ENCODE assay signal across 31 mouse cellular contexts in the genomic region with DNA sequence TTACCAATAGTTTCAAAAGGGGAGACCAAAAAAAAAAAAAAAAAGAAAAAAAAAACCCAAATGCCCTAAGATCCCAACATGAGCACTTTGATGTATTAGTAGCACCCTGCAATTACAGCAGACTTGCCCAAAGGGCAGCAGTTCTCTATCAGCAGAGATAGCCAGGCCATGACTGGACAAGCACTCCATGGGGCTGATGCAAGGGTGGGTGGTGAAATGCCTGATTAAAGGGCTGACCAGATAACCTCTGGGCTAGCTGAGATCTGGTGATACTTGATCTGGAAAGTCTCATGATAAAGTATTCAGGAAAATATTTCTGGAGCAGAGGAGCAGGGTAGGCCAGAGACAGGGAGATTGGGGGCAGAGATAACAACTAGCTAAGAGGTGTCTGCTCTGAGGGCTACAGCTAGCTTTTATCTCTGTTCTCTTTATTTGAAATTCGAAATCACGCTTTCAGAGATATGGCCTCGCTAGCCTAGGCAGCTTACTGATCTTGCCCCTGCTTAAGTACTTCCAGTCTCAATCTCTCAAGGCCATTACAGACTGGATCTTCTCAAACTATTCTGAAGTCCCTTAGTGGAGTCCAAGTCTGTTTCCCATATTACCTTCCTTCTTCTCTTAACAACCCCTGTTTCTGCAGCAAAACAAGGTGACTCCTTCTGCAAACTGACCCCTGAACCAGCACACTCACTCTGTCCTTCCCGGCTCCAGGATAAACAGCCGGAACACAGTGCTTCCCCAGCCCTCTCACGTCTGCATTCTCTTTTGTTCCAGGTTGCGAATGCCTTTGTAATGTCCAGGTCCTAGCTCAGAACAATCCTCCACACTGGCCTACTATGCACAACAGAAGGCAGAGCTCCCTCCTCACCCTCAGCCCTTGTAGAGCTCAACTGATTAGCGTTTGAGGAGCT. TPM values are rescaled to one million over a fixed set of nuclear protein-coding genes. Genes with fewer than 3 reads are reported as not detected.
"Had no signal": no experiment of that assay in that cellular context is flagged by ENCODE, and none has a peak within 500 bp of the region (broad histone marks: within the 10 kb centered on the region; RNA-seq: fewer than 3 reads in every experiment).

No protein-coding gene starts in this region.

- H3K27me3 ChIP-seq: lung, embryonic 15.5 days; midbrain, embryonic 12.5 days had no signal

- H3K4me2 ChIP-seq: limb, embryonic 12.5 days; limb, embryonic 15.5 days; lung, embryonic 15.5 days; midbrain, embryonic 12.5 days had no signal

- H3K4me3 ChIP-seq: left cerebral cortex, adult 2 months; limb, embryonic 12.5 days; limb, embryonic 15.5 days; lung, embryonic 15.5 days; midbrain, embryonic 12.5 days; myocyte had no signal

- H3K36me3 ChIP-seq: limb, embryonic 12.5 days; limb, embryonic 15.5 days; lung, embryonic 15.5 days; midbrain, embryonic 12.5 days had no signal

- H3K9ac ChIP-seq: limb, embryonic 12.5 days; limb, embryonic 15.5 days; lung, embryonic 15.5 days; midbrain, embryonic 12.5 days had no signal

- H3K27ac ChIP-seq: kidney, postnatal 0 days; left cerebral cortex, adult 2 months; limb, embryonic 12.5 days; limb, embryonic 15.5 days; lung, embryonic 15.5 days; midbrain, embryonic 12.5 days; stomach, postnatal 0 days had no signal

- H3K9me3 ChIP-seq: limb, embryonic 12.5 days; limb, embryonic 15.5 days; lung, embryonic 15.5 days; midbrain, embryonic 12.5 days had no signal

- ATAC-seq: intestine, postnatal 0 days; midbrain, embryonic 16.5 days had no signal

- H3K4me1 ChIP-seq: limb, embryonic 12.5 days; limb, embryonic 15.5 days; lung, embryonic 15.5 days had no signal

- DNase-seq: kidney, adult 2 months; kidney, postnatal 36 days; layer of hippocampus, postnatal 36 days; left cerebral cortex, postnatal 4 days; lung, adult 18-20 months; lung, postnatal 10 days; lung, postnatal 36 days; thymus, adult 2 months; thymus, postnatal 14 days; thymus, postnatal 4 days had no signal

RNA-seq across cellular contexts. Expression of gene Nlgn3, which starts 27.3 kb away (rescaled TPM):
- total RNA-seq: monocyte, adult 5-6 weeks had no signal
- polyA plus RNA-seq: myocyte had no signal

RNA-seq across cellular contexts. Expression of gene Gjb1, which starts 49.9 kb away (rescaled TPM):
- total RNA-seq: megakaryocyte-erythroid progenitor cell, adult 5-6 weeks; monocyte, adult 5-6 weeks had no signal
- polyA plus RNA-seq: limb, embryonic 12.5 days; midbrain, embryonic 12.5 days; myocyte; neural tube, embryonic 11.5 days had no signal

RNA-seq across cellular contexts. Expression of gene Gm20489, which starts 57.4 kb away (rescaled TPM):
- total RNA-seq: layer of hippocampus, postnatal 10 days; layer of hippocampus, postnatal 36 days; left cerebral cortex, adult 2 months; left cerebral cortex, postnatal 14 days; left cerebral cortex, postnatal 4 days; megakaryocyte-erythroid progenitor cell, adult 5-6 weeks; monocyte, adult 5-6 weeks had no signal
- polyA plus RNA-seq: intestine, embryonic 14.5 days; intestine, postnatal 0 days; kidney, adult 2 months; kidney, embryonic 14.5 days; kidney, postnatal 0 days; limb, embryonic 12.5 days; limb, embryonic 15.5 days; lung, embryonic 15.5 days; midbrain, embryonic 12.5 days; midbrain, embryonic 16.5 days; myocyte; neural tube, embryonic 11.5 days; neural tube, embryonic 14.5 days; small intestine, adult 2 months; spleen, adult 2 months; stomach, embryonic 14.5 days; stomach, postnatal 0 days; thymus, adult 2 months had no signal
